Mouse (Mus musculus): Measurements from ENCODE around the gene Snapc1. TPM values are rescaled to one million over a fixed set of nuclear protein-coding genes. Genes with fewer than 3 reads are reported as not detected.

The Snapc1 gene
- polyA plus RNA-seq, 1 experiment = 7.6 TPM

- Histone ChIP-seq H3K4me3 (ENCODE audit: insufficient read depth, low read depth, low read length) (no peak overlapping the region), H3K4me1 (ENCODE audit: control insufficient read depth, insufficient read depth, insufficient read length, low read length) (no peaks in the 10 kb centered on the region)
These were observed 4.9 kb downstream of the Snapc1 start for GRCm38 (mm10) chr12:73969142-73969541.

DNA sequence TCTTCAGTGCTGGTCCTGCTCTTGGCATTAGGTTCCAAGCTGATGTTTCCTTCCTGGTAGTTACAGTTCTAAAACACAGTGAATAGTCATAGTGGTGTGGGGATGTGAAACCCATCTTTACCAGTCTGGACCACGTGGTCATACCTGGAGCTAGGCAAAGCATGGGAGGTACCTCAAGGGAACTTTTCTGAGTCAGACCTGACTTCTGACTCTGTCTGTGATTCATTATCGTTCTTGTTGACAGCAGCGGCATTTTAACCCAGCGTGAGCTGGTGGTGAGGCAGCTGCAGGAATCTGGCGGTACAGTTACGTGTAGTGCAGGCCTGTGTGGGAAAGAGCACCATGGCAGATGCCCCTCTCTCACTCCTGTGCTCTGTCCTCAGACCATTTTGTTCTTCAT lies 10.3 kb downstream of the Snapc1 start:
- Histone ChIP-seq H3K27ac (replicated peaks; ENCODE audit: low read depth, low read length) (no peak overlapping the region), H3K4me1 (ENCODE audit: control insufficient read depth, insufficient read depth, insufficient read length, low read length) (no peaks in the 10 kb centered on the region), H3K4me3 (ENCODE audit: insufficient read depth, low read depth, low read length) (no peak overlapping the region)

More at GRCm38 (mm10) chr12:73969142-73969541, 4.9 kb downstream of the Snapc1 start:
- H3K27ac ChIP-seq (replicated peaks; ENCODE audit: low read depth, low read length) = no peak overlapping the region

GRCm38 (mm10) chr12:73978144-73978543 lies 13.9 kb downstream of the Snapc1 start:
- no peaks in the 10 kb centered on the region for H3K4me1 ChIP-seq (ENCODE audit: control insufficient read depth, insufficient read depth, insufficient read length, low read length)
- no peak overlapping the region for H3K27ac ChIP-seq (replicated peaks; ENCODE audit: low read depth, low read length)

GRCm38 (mm10) chr12:73979667-73980066 lies 15.4 kb downstream of the Snapc1 start:
- H3K4me1 ChIP-seq (ENCODE audit: control insufficient read depth, insufficient read depth, insufficient read length, low read length) = no peaks in the 10 kb centered on the region
- H3K27ac ChIP-seq (replicated peaks; ENCODE audit: low read depth, low read length) = no peak overlapping the region
- H3K4me3 ChIP-seq (ENCODE audit: insufficient read depth, low read depth, low read length) = no peak overlapping the region

More at GRCm38 (mm10) chr12:73978144-73978543, 13.9 kb downstream of the Snapc1 start:
- no peak overlapping the region for H3K4me3 ChIP-seq (ENCODE audit: insufficient read depth, low read depth, low read length)

DNA sequence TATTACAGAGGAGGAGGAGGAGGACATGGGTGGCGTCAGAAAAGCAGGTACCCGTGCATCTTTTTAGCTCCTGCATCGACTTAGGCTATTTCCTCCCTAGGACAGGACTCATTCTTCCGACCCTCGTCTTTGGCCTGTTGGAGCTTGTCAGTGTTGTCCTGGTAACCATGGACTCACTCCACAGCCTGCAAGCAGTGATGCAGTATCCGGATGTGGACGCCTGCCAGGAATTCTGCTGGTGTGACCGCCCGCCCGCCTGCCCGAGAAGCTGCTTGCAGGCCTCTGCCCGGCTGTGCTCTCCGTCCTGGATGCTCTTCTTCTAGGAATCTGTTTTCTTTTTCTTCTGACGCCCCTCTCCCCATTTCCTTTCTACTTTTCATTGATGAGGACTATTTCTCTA lies 18.3 kb downstream of the Snapc1 start:
- Histone ChIP-seq H3K27ac (replicated peaks; ENCODE audit: low read depth, low read length) (no peak overlapping the region), H3K4me3 (ENCODE audit: insufficient read depth, low read depth, low read length) (no peak overlapping the region), H3K4me1 (ENCODE audit: control insufficient read depth, insufficient read depth, insufficient read length, low read length) (no peaks in the 10 kb centered on the region)

GRCm38 (mm10) chr12:73986299-73986698 lies 22.0 kb downstream of the Snapc1 start:
- Histone ChIP-seq H3K27ac (replicated peaks; ENCODE audit: low read depth, low read length) (no peak overlapping the region), H3K4me3 (ENCODE audit: insufficient read depth, low read depth, low read length) (no peak overlapping the region), H3K4me1 (ENCODE audit: control insufficient read depth, insufficient read depth, insufficient read length, low read length) (no peaks in the 10 kb centered on the region)

DNA sequence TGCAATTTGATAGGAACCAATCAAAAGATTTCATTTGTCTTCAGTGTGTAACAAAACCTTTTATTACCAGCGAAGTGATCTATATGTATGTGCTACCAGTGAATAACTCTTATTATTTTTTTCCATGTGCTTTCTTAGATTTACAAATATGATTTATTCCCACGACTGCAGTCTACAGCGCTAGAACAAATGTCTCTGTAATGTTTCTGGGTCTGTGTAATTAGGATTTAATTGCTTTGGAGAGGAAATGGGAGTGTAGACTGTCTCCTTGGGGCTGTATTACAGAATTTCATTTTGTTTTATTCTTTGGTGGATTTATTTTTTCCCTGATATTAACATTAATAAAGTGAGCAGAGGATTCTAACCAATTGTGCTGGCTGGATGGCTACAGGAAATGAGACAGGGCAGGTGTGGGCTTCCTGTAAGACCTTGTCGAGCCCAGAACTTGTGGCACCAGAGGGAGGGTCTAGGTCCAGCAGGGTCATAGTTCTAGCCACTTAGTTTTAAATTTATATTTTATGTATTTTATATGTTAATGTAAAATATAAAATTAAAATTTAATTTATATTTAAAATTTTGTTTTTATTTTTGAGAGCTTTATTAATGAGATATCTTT lies 24.2 kb downstream of the Snapc1 start:
- H3K4me3 ChIP-seq (ENCODE audit: insufficient read depth, low read depth, low read length) = no peak overlapping the region
- no peaks in the 10 kb centered on the region for H3K4me1 ChIP-seq (ENCODE audit: control insufficient read depth, insufficient read depth, insufficient read length, low read length)
- no peak overlapping the region for H3K27ac ChIP-seq (replicated peaks; ENCODE audit: low read depth, low read length)

DNA sequence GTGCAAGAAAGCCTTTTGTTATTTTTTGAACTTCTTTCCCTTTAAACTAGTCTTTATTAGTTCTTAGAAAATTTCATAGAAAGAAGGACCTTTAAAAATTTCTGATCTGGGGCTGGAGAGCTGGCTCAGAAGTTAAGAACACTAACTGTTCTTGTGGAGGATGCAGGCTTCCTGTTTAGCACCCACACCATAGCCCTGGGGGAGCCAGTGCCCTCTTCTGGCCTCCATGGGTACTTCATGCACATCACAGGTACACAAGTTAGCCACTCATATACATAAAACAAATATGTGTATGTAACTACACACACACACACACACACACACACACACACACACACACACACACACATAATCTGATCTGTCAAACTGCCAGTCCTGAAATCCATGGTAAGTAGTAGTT lies 25.3 kb downstream of the Snapc1 start:
- Histone ChIP-seq H3K4me3 (ENCODE audit: insufficient read depth, low read depth, low read length) (no peak overlapping the region), H3K27ac (replicated peaks; ENCODE audit: low read depth, low read length) (no peak overlapping the region), H3K4me1 (ENCODE audit: control insufficient read depth, insufficient read depth, insufficient read length, low read length) (no peaks in the 10 kb centered on the region)

GRCm38 (mm10) chr12:73996906-73997296 lies 32.6 kb downstream of the Snapc1 start:
- H3K27ac ChIP-seq (replicated peaks; ENCODE audit: low read depth, low read length) = no peak overlapping the region
- H3K4me1 ChIP-seq (ENCODE audit: control insufficient read depth, insufficient read depth, insufficient read length, low read length) = no peaks in the 10 kb centered on the region
- H3K4me3 ChIP-seq (ENCODE audit: insufficient read depth, low read depth, low read length) = no peak overlapping the region

- no peak within 1 kb of the TSS for H3K4me3 ChIP-seq (ENCODE audit: insufficient read depth, low read depth, low read length)
- no peak within 1 kb of the TSS for H3K27ac ChIP-seq (replicated peaks; ENCODE audit: low read depth, low read length)
- H3K4me1 ChIP-seq (ENCODE audit: control insufficient read depth, insufficient read depth, insufficient read length, low read length) = no peaks in the 10 kb centered on the region
These were observed 33.2 kb downstream of the Snapc1 start, which contains the start of gene Syt16 for GRCm38 (mm10) chr12:73997297-73998127. Gene Syt16, plus strand, starts transcription at chr12:73997661.

DNA sequence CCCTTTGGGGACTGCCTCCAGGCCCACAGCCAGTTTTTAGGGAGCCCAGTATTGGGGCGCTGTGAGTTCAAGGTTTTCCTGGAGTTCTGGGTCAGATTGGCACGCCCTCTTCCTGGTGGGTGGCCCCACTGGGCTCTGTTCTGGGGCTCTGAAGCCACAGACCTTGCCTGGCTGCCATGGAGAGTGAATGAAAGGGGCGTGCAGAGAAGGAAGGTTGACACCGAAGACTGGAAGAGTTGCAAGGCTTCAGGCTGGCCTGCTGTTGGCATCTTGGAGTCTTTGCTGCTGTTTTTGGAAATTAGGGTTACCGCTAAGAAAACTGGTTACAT lies 33.8 kb downstream of the Snapc1 start:
- no peaks in the 10 kb centered on the region for H3K4me1 ChIP-seq (ENCODE audit: control insufficient read depth, insufficient read depth, insufficient read length, low read length)
- no peak overlapping the region for H3K27ac ChIP-seq (replicated peaks; ENCODE audit: low read depth, low read length)
- no peak overlapping the region for H3K4me3 ChIP-seq (ENCODE audit: insufficient read depth, low read depth, low read length)

- Histone ChIP-seq H3K4me1 (ENCODE audit: control insufficient read depth, insufficient read depth, insufficient read length, low read length) (no peaks in the 10 kb centered on the region), H3K4me3 (ENCODE audit: insufficient read depth, low read depth, low read length) (no peak overlapping the region), H3K27ac (replicated peaks; ENCODE audit: low read depth, low read length) (no peak overlapping the region)
These were observed 38.2 kb downstream of the Snapc1 start for GRCm38 (mm10) chr12:74002449-74002848.

GRCm38 (mm10) chr12:74009448-74009911 lies 45.2 kb downstream of the Snapc1 start:
- no peak overlapping the region for H3K4me3 ChIP-seq (ENCODE audit: insufficient read depth, low read depth, low read length)
- no peak overlapping the region for H3K27ac ChIP-seq (replicated peaks; ENCODE audit: low read depth, low read length)
- no peaks in the 10 kb centered on the region for H3K4me1 ChIP-seq (ENCODE audit: control insufficient read depth, insufficient read depth, insufficient read length, low read length)

DNA sequence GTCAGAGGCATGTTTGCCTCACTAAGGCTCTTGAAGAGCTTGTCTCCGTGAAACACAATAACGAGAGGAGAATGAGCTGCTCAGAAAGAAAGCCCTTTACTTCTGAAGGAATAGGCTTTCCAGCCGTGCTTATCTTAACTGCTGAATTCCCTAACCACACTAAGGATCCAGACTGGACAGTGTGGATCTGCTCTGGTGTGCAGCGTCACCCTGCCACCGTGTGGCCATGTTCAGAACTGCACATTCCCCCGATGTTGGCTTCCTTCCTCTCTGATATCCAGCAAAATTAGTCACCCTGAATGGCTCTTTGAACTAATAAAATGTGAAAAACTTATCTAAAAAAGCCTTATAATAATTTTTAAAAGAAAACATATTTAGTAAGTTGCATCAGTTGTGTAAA lies 49.5 kb downstream of the Snapc1 start:
- Histone ChIP-seq H3K4me3 (ENCODE audit: insufficient read depth, low read depth, low read length) (no peak overlapping the region), H3K4me1 (ENCODE audit: control insufficient read depth, insufficient read depth, insufficient read length, low read length) (no peaks in the 10 kb centered on the region), H3K27ac (replicated peaks; ENCODE audit: low read depth, low read length) (no peak overlapping the region)

GRCm38 (mm10) chr12:74014739-74015270 lies 50.5 kb downstream of the Snapc1 start:
- H3K27ac ChIP-seq (replicated peaks; ENCODE audit: low read depth, low read length) = no peak overlapping the region
- H3K4me1 ChIP-seq (ENCODE audit: control insufficient read depth, insufficient read depth, insufficient read length, low read length) = no peaks in the 10 kb centered on the region
- H3K4me3 ChIP-seq (ENCODE audit: insufficient read depth, low read depth, low read length) = no peak overlapping the region

- no peak overlapping the region for H3K4me3 ChIP-seq (ENCODE audit: insufficient read depth, low read depth, low read length)
- H3K27ac ChIP-seq (replicated peaks; ENCODE audit: low read depth, low read length) = no peak overlapping the region
- H3K4me1 ChIP-seq (ENCODE audit: control insufficient read depth, insufficient read depth, insufficient read length, low read length) = no peaks in the 10 kb centered on the region
These were observed 51.2 kb downstream of the Snapc1 start for GRCm38 (mm10) chr12:74015491-74015890.
